Mouse (Mus musculus) small intestine, adult 2 months (tissue): ENCODE measurements around the gene Morn1. TPM values are rescaled to one million over a fixed set of nuclear protein-coding genes. Genes with fewer than 3 reads are reported as not detected.

Experiments
- H3K27ac ChIP-seq: fragments of 200-500 bp; 2 replicates; pipeline ENCODE4 v1.5.1; 2012; ENCODE audit warnings: low read depth, low read length, control low read depth, inconsistent platforms; ENCODE audit not compliant: insufficient read depth
- H3K27me3 ChIP-seq: fragments of 200-500 bp; 2 replicates; pipeline ENCODE4 v1.6.1; 2012; ENCODE audit warnings: mild to moderate bottlenecking, moderate library complexity, low read length, inconsistent platforms; ENCODE audit not compliant: control insufficient read depth, insufficient read depth
- H3K36me3 ChIP-seq: fragments of 200-500 bp; 2 replicates; pipeline ENCODE4 v1.6.1; 2012; ENCODE audit warnings: mild to moderate bottlenecking, low read length, control low read depth, inconsistent platforms; ENCODE audit not compliant: control insufficient read depth, insufficient read depth
- H3K4me1 ChIP-seq: fragments of 200-500 bp; 2 replicates; pipeline ENCODE4 v1.6.1; 2012; ENCODE audit warnings: low read length, inconsistent platforms, mixed read lengths; ENCODE audit not compliant: control insufficient read depth, insufficient read depth, insufficient read length
- H3K4me3 ChIP-seq: fragments of 200-500 bp; 2 replicates; pipeline ENCODE4 v1.5.1; 2012; ENCODE audit warnings: low read depth, mild to moderate bottlenecking, control low read depth, inconsistent platforms, low read length, moderate library complexity
- CTCF ChIP-seq: fragments of 200-500 bp; IDR thresholded peaks from 2 replicates; pipeline ENCODE4 v1.5.1; 2012; ENCODE audit warnings: low read depth, mild to moderate bottlenecking, control low read depth, inconsistent platforms, low read length, moderate library complexity, mixed read lengths; ENCODE audit not compliant: insufficient replicate concordance, insufficient read length; ENCODE audit errors: extremely low read depth
- POLR2A ChIP-seq: fragments of 200-500 bp; IDR thresholded peaks from 2 replicates; pipeline ENCODE4 v1.6.1; 2012; ENCODE audit warnings: low read depth, mild to moderate bottlenecking, control low read depth, inconsistent platforms, low read length, moderate library complexity
- WGBS: fragments of 180-500 bp; shearing (Covaris S2); methylation state at CpG from one replicate; pipeline ENCODE4 v1.1.7; 2018; 5-methylcytosine and 5-hydroxymethylcytosine counted together
- polyA plus RNA-seq: library from polyadenylated mRNA; depleted of rRNA; stranded (reverse); fragments of >200 nt; gene quantifications from 2 replicates; pipeline ENCODE4 v1.2.3, GENCODE M21; 2012; rRNA removed

Gene Morn1
- polyA plus RNA-seq, 1 experiment, result 3.1 TPM

DNA sequence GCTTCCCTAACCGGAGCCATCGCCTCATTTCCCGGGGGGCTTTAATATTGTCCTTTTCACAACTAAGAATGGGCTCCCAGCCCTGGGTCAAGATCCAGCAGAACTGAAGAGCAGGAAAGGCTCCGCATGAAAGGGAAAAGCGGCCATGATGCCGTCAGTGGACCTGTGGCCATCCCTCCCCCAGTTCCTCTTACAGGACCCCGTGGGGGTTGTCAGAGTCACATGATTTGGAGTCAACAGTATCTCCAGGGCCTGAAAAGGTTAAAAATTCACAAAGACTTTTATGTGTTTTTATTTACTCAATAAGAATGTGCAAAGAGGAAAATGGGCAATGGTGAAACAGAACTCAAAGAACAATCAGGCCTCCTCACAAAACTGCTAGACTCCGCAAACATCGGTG is 99.5 kb downstream of the Morn1 start:
- Histone ChIP-seq H3K36me3 (no peaks in the 10 kb centered on the region), H3K27me3 (no peaks in the 10 kb centered on the region), H3K27ac (no peak overlapping the region), H3K4me3 (no peak overlapping the region), H3K4me1 (peaks cover 34% of the 10 kb centered on the region; the same call in 1 of the 2 replicates)
- TF ChIP-seq POLR2A (no peak), CTCF (no peak)
- WGBS, result 86% methylated on average over 9 of the region's 9 CpGs

DNA sequence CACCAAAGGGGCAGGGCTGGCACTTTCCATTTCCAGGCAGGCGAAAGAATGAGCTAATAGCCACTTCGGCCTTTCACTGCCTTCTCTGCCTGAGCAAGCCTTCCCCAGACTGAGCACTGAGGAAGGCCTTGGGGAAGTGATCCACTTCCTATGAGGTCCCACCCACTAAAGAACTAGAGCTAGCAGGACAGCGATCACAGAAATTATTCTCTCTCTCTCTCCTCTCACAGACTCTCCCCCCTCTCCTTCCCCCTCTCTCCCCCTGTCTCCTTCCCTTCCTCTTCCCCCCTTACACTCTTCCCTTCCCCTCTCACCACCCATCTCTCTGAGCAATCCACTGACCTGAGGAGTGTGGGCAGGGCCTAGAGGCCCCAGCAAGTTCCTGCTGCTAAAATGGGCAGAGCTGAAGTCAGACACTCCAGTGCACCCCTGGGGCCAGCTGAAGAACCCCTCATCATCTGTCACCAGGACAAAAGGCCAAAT is 100.9 kb downstream of the Morn1 start:
- no peaks in the 10 kb centered on the region for H3K36me3 ChIP-seq
- no peaks in the 10 kb centered on the region for H3K27me3 ChIP-seq
- H3K27ac ChIP-seq, result no peak overlapping the region
- H3K4me1 ChIP-seq, result peaks cover 40% of the 10 kb centered on the region
- TF ChIP-seq POLR2A, result no peak
- TF ChIP-seq CTCF, result no peak
- no peak overlapping the region for H3K4me3 ChIP-seq
- 66% methylated on average over 3 of the region's 3 CpGs for WGBS

DNA sequence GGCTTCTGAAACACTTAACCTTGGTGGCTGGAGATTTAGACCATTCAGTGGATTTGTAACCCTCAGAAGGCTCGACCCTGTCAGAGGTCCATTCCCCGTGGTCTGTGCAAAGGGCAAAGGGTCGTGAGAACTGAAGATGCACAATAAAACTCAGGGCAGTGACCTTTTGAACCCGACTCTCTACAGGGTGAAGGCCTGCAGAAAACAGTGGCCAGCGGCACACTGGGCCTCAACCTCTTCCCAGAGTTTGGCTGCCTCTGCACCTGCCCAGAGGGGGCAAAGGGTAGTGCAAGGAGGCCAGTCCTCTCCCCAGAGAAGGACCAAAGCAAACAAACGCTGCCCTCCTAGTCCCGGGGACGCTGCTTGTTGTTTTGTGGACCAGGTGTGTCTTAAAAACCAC is 102.0 kb downstream of the Morn1 start:
- Histone ChIP-seq H3K36me3 (peaks cover 3% of the 10 kb centered on the region; the same call in 1 of the 2 replicates), H3K4me3 (no peak overlapping the region), H3K4me1 (peaks cover 46% of the 10 kb centered on the region), H3K27me3 (no peaks in the 10 kb centered on the region), H3K27ac (no peak overlapping the region)
- 14% methylated on average over 8 of the region's 8 CpGs for WGBS
- TF ChIP-seq CTCF (no peak), POLR2A (no peak)

GRCm38 (mm10) chr4:155188803-155189202 is 102.4 kb downstream of the Morn1 start:
- TF ChIP-seq CTCF (no peak), POLR2A (no peak)

GRCm38 (mm10) chr4:155189711-155190139 is 103.3 kb downstream of the Morn1 start:
- peaks cover 6% of the 10 kb centered on the region; the same call in 1 of the 2 replicates for H3K36me3 ChIP-seq
- H3K27ac ChIP-seq, result no peak overlapping the region
- no peak overlapping the region for H3K4me3 ChIP-seq
- TF ChIP-seq POLR2A, result no peak
- TF ChIP-seq CTCF, result no peak
- 40% methylated on average over 4 of the region's 4 CpGs for WGBS
- peaks cover 49% of the 10 kb centered on the region for H3K4me1 ChIP-seq
- H3K27me3 ChIP-seq, result no peaks in the 10 kb centered on the region

More at GRCm38 (mm10) chr4:155188803-155189202, 102.4 kb downstream of the Morn1 start:
- H3K4me1 ChIP-seq, result peaks cover 49% of the 10 kb centered on the region
- H3K27ac ChIP-seq, result no peak overlapping the region
- H3K36me3 ChIP-seq, result peaks cover 6% of the 10 kb centered on the region; the same call in 1 of the 2 replicates
- no peak overlapping the region for H3K4me3 ChIP-seq
- no peaks in the 10 kb centered on the region for H3K27me3 ChIP-seq

- 77% methylated on average over 7 of the region's 7 CpGs for WGBS
- Histone ChIP-seq H3K36me3 (peaks cover 6% of the 10 kb centered on the region; the same call in 1 of the 2 replicates), H3K27ac (no peak overlapping the region), H3K4me1 (peaks cover 53% of the 10 kb centered on the region), H3K4me3 (no peak overlapping the region), H3K27me3 (no peaks in the 10 kb centered on the region)
- TF ChIP-seq CTCF, result no peak
- no peak for TF ChIP-seq POLR2A
Observed at GRCm38 (mm10) chr4:155190275-155190674, 103.9 kb downstream of the Morn1 start.

Other genes starting within 250 kb of the Morn1 start
- 0.06 TPM in 1 of 2 replicates, not detected in the other for gene Ttc34, start 249.1 kb upstream of the Morn1 start, polyA plus RNA-seq
- 0.06 and 0.10 TPM in 2 replicates for gene Mmel1, start 217.0 kb upstream of the Morn1 start, polyA plus RNA-seq
- 78.7 and 197 TPM in 2 replicates for gene Fam213b, start 187.4 kb upstream of the Morn1 start, polyA plus RNA-seq
- gene Tnfrsf14, start 158.0 kb upstream of the Morn1 start, polyA plus RNA-seq, result 66.3 and 177 TPM in 2 replicates
- gene Hes5, start 125.7 kb upstream of the Morn1 start, polyA plus RNA-seq, result 0.17 and 0.47 TPM in 2 replicates
- gene Pank4, start 122.5 kb upstream of the Morn1 start, polyA plus RNA-seq, result 28.1 and 36.1 TPM in 2 replicates
- 17.8 and 28.1 TPM in 2 replicates for gene Plch2, start 29.8 kb upstream of the Morn1 start, polyA plus RNA-seq
- gene Pex10, start 19.6 kb upstream of the Morn1 start, polyA plus RNA-seq, result 7.8 and 15.2 TPM in 2 replicates
- gene Rer1, start 195 bp upstream of the Morn1 start, polyA plus RNA-seq, result 53.2 and 91.9 TPM in 2 replicates
- gene Ski, start 136.0 kb downstream of the Morn1 start, polyA plus RNA-seq, result 27.8 and 48.0 TPM in 2 replicates
- 22.5 and 52.0 TPM in 2 replicates for gene Faap20, start 163.2 kb downstream of the Morn1 start, polyA plus RNA-seq